In the genomic region with DNA sequence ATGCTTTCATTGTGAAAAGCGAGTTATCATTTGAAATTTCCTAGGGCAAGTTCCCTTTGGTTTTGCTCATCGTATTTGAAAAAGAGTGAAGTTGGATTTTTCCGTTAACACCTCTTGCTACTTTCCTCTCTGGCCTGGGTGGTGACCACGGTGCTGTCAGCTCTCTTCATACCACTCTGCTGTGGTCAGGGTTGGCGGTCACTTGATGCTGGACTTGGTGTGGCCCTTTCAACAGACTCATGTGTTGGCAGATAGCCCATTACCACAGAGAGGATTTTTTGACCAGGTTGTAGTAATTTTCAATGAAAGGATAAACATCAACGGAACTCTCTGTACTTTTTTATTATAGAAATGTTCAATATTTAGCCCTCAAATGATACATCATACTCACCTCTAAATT, we compare ENCODE assay signal across 13 mouse cellular contexts.
"Had no signal": no experiment of that assay in that cellular context is flagged by ENCODE, and none has a peak within 500 bp of the region (broad histone marks: within the 10 kb centered on the region; RNA-seq: fewer than 3 reads in every experiment).

No protein-coding gene starts in this region.

- ATAC-seq: intestine, embryonic 16.5 days; liver, postnatal 0 days; lung, postnatal 0 days; midbrain, embryonic 15.5 days had no signal

- H3K4me1 ChIP-seq: kidney, embryonic 15.5 days; limb, embryonic 12.5 days; liver, embryonic 13.5 days; megakaryocyte, embryonic 14.5 days; midbrain, embryonic 15.5 days had no signal

- H3K4me3 ChIP-seq: kidney, embryonic 15.5 days; limb, embryonic 12.5 days; liver, embryonic 13.5 days; megakaryocyte, embryonic 14.5 days; midbrain, embryonic 15.5 days had no signal

- DNase-seq: kidney, adult 2 months; kidney, postnatal 14 days; liver; liver, embryonic 13.5 days; liver, postnatal 0 days; right cerebral cortex, postnatal 14 days; thymus, postnatal 4 days had no signal
